Comparison of ENCODE assay signal across 28 mouse cellular contexts in genomic region chr11:62995066-62995754, GRCm38 (mm10). TPM values are rescaled to one million over a fixed set of nuclear protein-coding genes. Genes with fewer than 3 reads are reported as not detected.
DNase-seq lines count a peak whose midpoint lies in the region; ATAC-seq and TF ChIP-seq lines count a peak whose summit lies in the region.
"Had no signal": no experiment of that assay in that cellular context is flagged by ENCODE, and none has a peak within 500 bp of the region (broad histone marks: within the 10 kb centered on the region; RNA-seq: fewer than 3 reads in every experiment).

No protein-coding gene starts in this region.

- H3K4me1 ChIP-seq in heart, adult 2 months (ENCODE audit: control insufficient read depth, insufficient read depth, low read length): peaks cover 7% of the 10 kb centered on the region
- H3K4me1 ChIP-seq in hindbrain, embryonic 10.5 days (replicated peaks): peaks cover 12% of the 10 kb centered on the region
- no peaks in the 10 kb centered on the region for H3K4me1 ChIP-seq in hindbrain, embryonic 11.5 days (replicated peaks; ENCODE audit: control insufficient read depth, insufficient read depth, low read length)
- H3K4me1 ChIP-seq in lung, embryonic 15.5 days: peaks cover 52% of the 10 kb centered on the region
- peaks cover 20% of the 10 kb centered on the region for H3K4me1 ChIP-seq in stomach, embryonic 14.5 days (ENCODE audit: control insufficient read depth, insufficient read depth, low read length)
- peaks cover 27% of the 10 kb centered on the region for H3K4me1 ChIP-seq in forebrain, embryonic 10.5 days
- H3K4me1 ChIP-seq: liver, embryonic 15.5 days had no signal

- no peak for TF ChIP-seq POLR2A in heart, adult 2 months (IDR thresholded peaks at IDR 0.05; ENCODE audit: insufficient read depth, low read depth, low read length)

- TF ChIP-seq CTCF in heart, adult 2 months (IDR thresholded peaks at IDR 0.05): no peak

- 80% methylated on average over 9 of the region's 9 CpGs for WGBS in heart, adult 2 months
- 85% methylated on average over 9 of the region's 9 CpGs for WGBS in hindbrain, embryonic 10.5 days
- 83% methylated on average over 9 of the region's 9 CpGs for WGBS in hindbrain, embryonic 11.5 days
- WGBS in lung, embryonic 15.5 days: 72% methylated on average over 9 of the region's 9 CpGs
- 76% methylated on average over 9 of the region's 9 CpGs for WGBS in stomach, embryonic 14.5 days
- 83% methylated on average over 9 of the region's 9 CpGs for WGBS in forebrain, embryonic 10.5 days

- no peak overlapping the region for H3K4me3 ChIP-seq in heart, adult 2 months
- no peak overlapping the region for H3K4me3 ChIP-seq in hindbrain, embryonic 10.5 days
- no peak overlapping the region for H3K4me3 ChIP-seq in hindbrain, embryonic 11.5 days (ENCODE audit: low read depth, low read length)
- H3K4me3 ChIP-seq in lung, embryonic 15.5 days: no peak overlapping the region
- no peak overlapping the region for H3K4me3 ChIP-seq in stomach, embryonic 14.5 days (ENCODE audit: low read depth, low read length)
- no peak overlapping the region for H3K4me3 ChIP-seq in forebrain, embryonic 10.5 days
- H3K4me3 ChIP-seq: embryonic facial prominence, embryonic 15.5 days; hindbrain, embryonic 13.5 days; liver, embryonic 15.5 days; midbrain, embryonic 15.5 days; neural tube, embryonic 13.5 days had no signal

- H3K9ac ChIP-seq in heart, adult 2 months (ENCODE audit: low read depth, low read length): no peak overlapping the region
- no peak overlapping the region for H3K9ac ChIP-seq in hindbrain, embryonic 11.5 days (ENCODE audit: low read depth, low read length)
- no peak overlapping the region for H3K9ac ChIP-seq in lung, embryonic 15.5 days
- no peak overlapping the region for H3K9ac ChIP-seq in stomach, embryonic 14.5 days (replicated peaks; ENCODE audit: low read depth, low read length)
- H3K9ac ChIP-seq: embryonic facial prominence, embryonic 15.5 days; hindbrain, embryonic 13.5 days; liver, embryonic 15.5 days; midbrain, embryonic 15.5 days; neural tube, embryonic 13.5 days had no signal

- H3K79me2 ChIP-seq in heart, adult 2 months (replicated peaks; ENCODE audit: control insufficient read depth, insufficient read depth, low read length): no peaks in the 10 kb centered on the region

- no peaks in the 10 kb centered on the region for H3K9me3 ChIP-seq in hindbrain, embryonic 10.5 days
- no peaks in the 10 kb centered on the region for H3K9me3 ChIP-seq in hindbrain, embryonic 11.5 days (ENCODE audit: control insufficient read depth, low read length)
- H3K9me3 ChIP-seq in lung, embryonic 15.5 days: no peaks in the 10 kb centered on the region
- no peaks in the 10 kb centered on the region for H3K9me3 ChIP-seq in stomach, embryonic 14.5 days (ENCODE audit: control insufficient read depth, low read depth, low read length)
- H3K9me3 ChIP-seq in forebrain, embryonic 10.5 days: no peaks in the 10 kb centered on the region
- H3K9me3 ChIP-seq: embryonic facial prominence, embryonic 15.5 days; hindbrain, embryonic 13.5 days; liver, embryonic 15.5 days; midbrain, embryonic 15.5 days; neural tube, embryonic 13.5 days had no signal

- TF ChIP-seq EP300 in heart, adult 2 months (IDR thresholded peaks at IDR 0.05; ENCODE audit: insufficient read depth, low read depth, low read length): no peak

- intact Hi-C loops in heart, adult 2 months (cut with DNase I): no loop called here

- peak; percentile 65 for DNase-seq in heart, adult 11 months
- no peak for DNase-seq in heart, adult 2 months
- no peak for DNase-seq in hindbrain, embryonic 10.5 days (ENCODE audit: low spot score)
- DNase-seq in hindbrain, embryonic 11.5 days (ENCODE audit: low spot score): no peak
- no peak for DNase-seq in lung, postnatal 25 days (ENCODE audit: low spot score)
- no peak for DNase-seq in forebrain, embryonic 10.5 days (ENCODE audit: extremely low spot score, low spot score)
- DNase-seq: adrenal gland, postnatal 25 days; cerebellum, adult 8-10 months; cerebellum, postnatal 36 days; gastrocnemius, postnatal 36 days; kidney, adult 8-10 months; liver; retina, postnatal 1 day; right cerebral cortex, postnatal 25 days; thymus, postnatal 36 days had no signal

- H3K27me3 ChIP-seq in heart, adult 2 months (ENCODE audit: control insufficient read depth, insufficient read depth, low read length): no peaks in the 10 kb centered on the region
- H3K27me3 ChIP-seq in hindbrain, embryonic 10.5 days (ENCODE audit: insufficient read depth, poor library complexity, severe bottlenecking): no peaks in the 10 kb centered on the region
- H3K27me3 ChIP-seq in hindbrain, embryonic 11.5 days (ENCODE audit: control insufficient read depth, insufficient read depth, low read length): no peaks in the 10 kb centered on the region
- H3K27me3 ChIP-seq in lung, embryonic 15.5 days: no peaks in the 10 kb centered on the region
- no peaks in the 10 kb centered on the region for H3K27me3 ChIP-seq in stomach, embryonic 14.5 days (ENCODE audit: control insufficient read depth, insufficient read depth, low read length)
- peaks cover 4% of the 10 kb centered on the region; the same call in 1 of the 2 replicates for H3K27me3 ChIP-seq in forebrain, embryonic 10.5 days (ENCODE audit: poor library complexity, severe bottlenecking)
- H3K27me3 ChIP-seq: embryonic facial prominence, embryonic 15.5 days; hindbrain, embryonic 13.5 days; liver, embryonic 15.5 days; midbrain, embryonic 15.5 days; neural tube, embryonic 13.5 days had no signal

- H3K27ac ChIP-seq in heart, adult 2 months: no peak overlapping the region
- H3K27ac ChIP-seq in hindbrain, embryonic 10.5 days: peak overlapping the region; percentile 51; the same call in 1 of the 2 replicates
- H3K27ac ChIP-seq in hindbrain, embryonic 11.5 days (ENCODE audit: low read depth, low read length): no peak overlapping the region
- peak overlapping the region; percentile 93 for H3K27ac ChIP-seq in lung, embryonic 15.5 days
- H3K27ac ChIP-seq in stomach, embryonic 14.5 days (ENCODE audit: low read length): peak overlapping the region; percentile 2; the same call in 1 of the 2 replicates
- no peak overlapping the region for H3K27ac ChIP-seq in forebrain, embryonic 10.5 days
- H3K27ac ChIP-seq: embryonic facial prominence, embryonic 15.5 days; hindbrain, embryonic 13.5 days; liver, embryonic 15.5 days; macrophage; midbrain, embryonic 15.5 days; neural tube, embryonic 13.5 days had no signal

- H3K36me3 ChIP-seq in heart, adult 2 months (ENCODE audit: control insufficient read depth, insufficient read depth, low read length): peaks cover 2% of the 10 kb centered on the region; the same call in 1 of the 2 replicates
- H3K36me3 ChIP-seq in hindbrain, embryonic 10.5 days: no peaks in the 10 kb centered on the region
- H3K36me3 ChIP-seq in hindbrain, embryonic 11.5 days (ENCODE audit: control insufficient read depth, insufficient read depth, low read length): no peaks in the 10 kb centered on the region
- H3K36me3 ChIP-seq in lung, embryonic 15.5 days: no peaks in the 10 kb centered on the region
- no peaks in the 10 kb centered on the region for H3K36me3 ChIP-seq in stomach, embryonic 14.5 days (ENCODE audit: control insufficient read depth, insufficient read depth, low read length)
- H3K36me3 ChIP-seq in forebrain, embryonic 10.5 days (replicated peaks): no peaks in the 10 kb centered on the region
- H3K36me3 ChIP-seq: embryonic facial prominence, embryonic 15.5 days; hindbrain, embryonic 13.5 days; liver, embryonic 15.5 days; midbrain, embryonic 15.5 days; neural tube, embryonic 13.5 days had no signal

- H3K4me2 ChIP-seq in hindbrain, embryonic 11.5 days (replicated peaks; ENCODE audit: low read depth, low read length): no peak overlapping the region
- H3K4me2 ChIP-seq in lung, embryonic 15.5 days: no peak overlapping the region
- no peak overlapping the region for H3K4me2 ChIP-seq in stomach, embryonic 14.5 days (replicated peaks; ENCODE audit: low read depth, low read length)
- H3K4me2 ChIP-seq: embryonic facial prominence, embryonic 15.5 days; hindbrain, embryonic 13.5 days; liver, embryonic 15.5 days; midbrain, embryonic 15.5 days; neural tube, embryonic 13.5 days had no signal

- no peak for ATAC-seq in hindbrain, embryonic 11.5 days (ENCODE audit: low FRiP score)
- no peak for ATAC-seq in lung, embryonic 15.5 days (ENCODE audit: borderline replicate concordance, extremely low read depth, low FRiP score, low TSS enrichment)
- ATAC-seq in stomach, embryonic 14.5 days (ENCODE audit: insufficient number of reproducible peaks, insufficient read depth, low FRiP score, low read depth): no peak
- ATAC-seq: forebrain, embryonic 16.5 days; midbrain, embryonic 15.5 days had no signal

RNA-seq across cellular contexts. Expression of gene Cdrt4, which starts 44.2 kb away (rescaled TPM):
- not detected for total RNA-seq in heart, adult 2 months (2021)
- polyA plus RNA-seq in heart, adult 2 months (2012; rRNA removed): 1.4 TPM in 1 of 2 replicates, not detected in the other
- polyA plus RNA-seq in hindbrain, embryonic 10.5 days (2016; fragmentation: Nextera tagmentation; extraction: Ambion mirVana): 0.30 TPM in 1 of 2 replicates, not detected in the other
- 0.22 TPM in 1 of 2 replicates, not detected in the other for polyA plus RNA-seq in hindbrain, embryonic 11.5 days (2014; fragmentation: Nextera tagmentation; extraction: Ambion mirVana)
- polyA plus RNA-seq in lung, embryonic 15.5 days (2015; fragmentation: Nextera tagmentation; extraction: Ambion mirVana): 0.36 and 0.62 TPM in 2 replicates
- not detected in 2 replicates for polyA plus RNA-seq in stomach, embryonic 14.5 days (2014; fragmentation: Nextera tagmentation; extraction: Ambion mirVana)
- polyA plus RNA-seq in forebrain, embryonic 10.5 days (2016; fragmentation: Nextera tagmentation; extraction: Ambion mirVana): not detected in 2 replicates
- total RNA-seq: adrenal gland, postnatal 25 days; gastrocnemius, postnatal 36 days; left cerebral cortex, adult 18-20 months; left cerebral cortex, postnatal 25 days had no signal
- polyA plus RNA-seq: forebrain, embryonic 16.5 days; heart, embryonic 14.5 days; liver, embryonic 15.5 days; macrophage; midbrain, embryonic 15.5 days; neural tube, embryonic 13.5 days; spleen, adult 2 months had no signal

Comparison
In these comparisons a context has a peak if more than half of its experiments do, and no peak if none do; other contexts are left out.
1. H3K27ac ChIP-seq: peak in hindbrain, embryonic 10.5 days (single experiment), lung, embryonic 15.5 days (single experiment) and stomach, embryonic 14.5 days (single experiment); none in heart, adult 2 months (single experiment), hindbrain, embryonic 11.5 days (single experiment) and forebrain, embryonic 10.5 days (single experiment).